Mouse (Mus musculus): ENCODE measurements around the gene Prkca.

Gene Prkca

GRCm38 (mm10) chr11:108343789-108344462 lies at the start of gene Prkca:
Prkca (minus strand) TSS chr11:108343928.
- DNase-seq (ENCODE audit: low read depth, low spot score): peak; percentile 92

DNA sequence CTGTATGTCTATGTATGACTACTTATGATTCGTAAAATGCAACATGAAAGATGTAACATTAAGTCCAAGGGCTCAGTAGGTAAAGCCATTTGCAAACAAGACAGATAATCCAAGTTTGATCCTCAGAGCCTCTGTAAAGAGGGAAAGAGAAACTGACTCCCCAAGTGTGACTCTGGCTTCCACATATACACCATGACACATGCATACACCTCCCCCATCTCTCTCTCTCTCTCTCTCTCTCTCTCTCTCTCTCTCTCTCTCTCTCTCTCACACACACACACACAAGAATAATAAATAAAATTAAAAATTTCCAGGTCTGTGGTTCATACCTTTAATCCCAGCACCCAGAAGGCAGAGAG lies 41.9 kb upstream of the Prkca start:
- no peak for DNase-seq (ENCODE audit: low read depth, low spot score)

DNA sequence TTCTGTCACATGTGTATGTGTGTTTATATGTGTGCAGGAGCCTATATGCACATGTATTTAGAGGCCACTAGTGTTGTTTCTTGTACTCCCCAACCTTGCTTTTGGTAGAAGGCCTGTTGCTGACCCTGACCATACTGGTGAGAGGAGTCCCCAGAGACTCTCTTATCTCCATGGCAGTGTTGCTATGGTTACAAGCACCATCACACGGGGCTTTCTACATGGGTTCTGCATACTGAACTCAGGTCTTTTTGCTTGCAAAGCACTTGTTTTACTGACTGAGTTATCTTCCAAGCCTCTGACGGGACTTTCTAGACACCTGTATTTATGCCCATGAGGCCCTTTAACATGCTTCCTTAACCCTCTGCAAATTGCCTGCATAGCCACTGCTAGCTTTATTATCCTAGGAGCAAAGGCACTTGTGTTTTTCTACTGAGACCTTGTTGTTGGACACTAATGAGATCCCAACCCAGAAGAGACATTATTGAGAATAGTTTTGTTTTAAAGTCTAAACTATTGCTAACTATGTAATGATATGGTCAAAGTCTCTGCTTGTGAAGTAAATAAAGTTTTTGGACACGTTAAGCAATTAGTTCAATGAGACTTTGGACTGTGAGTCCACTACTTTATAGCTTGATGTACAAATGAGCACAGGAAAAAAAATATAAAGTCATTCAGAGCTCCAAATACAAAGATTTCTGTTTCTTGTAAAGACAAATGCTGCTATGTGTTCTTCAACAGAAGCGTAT lies 41.4 kb upstream of the Prkca start:
- DNase-seq (ENCODE audit: low read depth, low spot score): no peak

- DNase-seq (ENCODE audit: low read depth, low spot score): no peak
Observed at GRCm38 (mm10) chr11:108382664-108383063, 38.9 kb upstream of the Prkca start.

GRCm38 (mm10) chr11:108378363-108378751 lies 34.6 kb upstream of the Prkca start:
- no peak for DNase-seq (ENCODE audit: low read depth, low spot score)

DNA sequence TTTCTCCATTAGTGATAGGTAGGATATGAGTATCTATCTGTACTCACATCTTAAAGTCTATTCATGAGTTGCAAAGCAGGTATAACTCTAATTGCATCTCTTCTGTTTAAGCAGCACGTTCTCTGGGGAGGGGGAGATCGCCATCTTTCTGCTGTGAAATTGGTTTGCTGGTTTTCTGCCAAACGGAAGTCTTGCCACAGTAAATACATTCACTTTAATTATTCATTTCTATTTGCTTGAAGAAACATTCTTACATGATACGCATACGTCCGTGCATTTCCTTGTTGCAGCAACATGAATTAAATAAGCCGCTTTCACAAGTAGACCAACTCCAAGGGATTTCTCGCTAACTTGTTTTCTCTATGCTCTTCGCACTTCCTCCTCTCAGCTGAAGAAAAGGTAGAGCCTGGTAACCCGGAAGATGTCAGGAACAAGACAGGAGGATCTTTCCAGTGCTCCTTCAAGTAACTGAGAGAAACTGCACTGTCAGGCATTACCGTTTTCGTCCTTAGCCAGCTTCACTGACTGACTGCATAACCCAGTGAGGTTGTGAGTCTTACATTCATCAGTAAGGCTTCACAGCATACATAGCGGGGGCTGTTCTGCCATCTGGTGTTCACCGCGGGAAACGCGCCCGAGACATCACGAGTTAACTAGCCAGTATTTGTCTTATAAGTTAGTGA lies 34.1 kb upstream of the Prkca start:
- peak; percentile 57 for DNase-seq (ENCODE audit: low read depth, low spot score)

DNA sequence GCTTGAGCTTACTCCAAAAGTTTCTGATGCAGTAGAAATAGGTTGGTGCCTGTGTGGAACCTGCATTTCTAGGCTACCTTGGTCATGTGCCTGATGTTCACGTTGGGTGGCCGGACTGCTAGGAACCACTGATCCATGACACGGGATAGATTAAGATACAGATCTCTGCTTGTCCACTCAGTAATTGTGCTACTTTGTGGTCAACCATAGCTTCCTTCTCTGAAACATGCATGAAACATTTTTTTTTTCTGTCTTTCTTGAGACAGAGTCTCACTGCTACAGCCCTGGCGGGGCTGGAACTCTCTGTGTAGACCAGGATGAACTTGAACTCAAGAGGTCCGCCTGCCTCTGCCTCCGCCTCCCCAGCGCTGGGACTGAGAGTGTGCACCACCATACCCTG lies 33.1 kb upstream of the Prkca start:
- no peak for DNase-seq (ENCODE audit: low read depth, low spot score)

DNA sequence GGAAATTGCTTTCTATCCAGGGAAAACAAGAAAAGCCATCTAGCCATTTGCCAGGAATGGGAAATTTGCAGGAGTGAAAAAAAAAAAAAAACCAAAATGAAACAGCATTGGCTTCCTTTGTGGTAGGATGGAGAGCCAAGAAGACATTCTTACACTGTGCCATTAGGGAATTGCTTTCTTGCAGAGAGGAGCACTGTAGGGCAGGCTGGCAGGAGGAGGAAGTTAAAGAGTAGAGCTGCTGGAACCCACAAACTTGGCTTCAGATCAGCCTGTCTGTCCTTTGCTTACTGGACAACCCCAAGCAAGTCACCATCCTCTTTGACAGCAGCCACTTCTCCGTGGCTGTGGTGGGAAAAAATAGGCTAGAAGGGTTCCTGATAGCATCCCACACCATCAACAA lies 23.3 kb upstream of the Prkca start:
- DNase-seq (ENCODE audit: low read depth, low spot score): no peak

- no peak for DNase-seq (ENCODE audit: low read depth, low spot score)
Observed at GRCm38 (mm10) chr11:108365600-108365999, 21.9 kb upstream of the Prkca start.

DNA sequence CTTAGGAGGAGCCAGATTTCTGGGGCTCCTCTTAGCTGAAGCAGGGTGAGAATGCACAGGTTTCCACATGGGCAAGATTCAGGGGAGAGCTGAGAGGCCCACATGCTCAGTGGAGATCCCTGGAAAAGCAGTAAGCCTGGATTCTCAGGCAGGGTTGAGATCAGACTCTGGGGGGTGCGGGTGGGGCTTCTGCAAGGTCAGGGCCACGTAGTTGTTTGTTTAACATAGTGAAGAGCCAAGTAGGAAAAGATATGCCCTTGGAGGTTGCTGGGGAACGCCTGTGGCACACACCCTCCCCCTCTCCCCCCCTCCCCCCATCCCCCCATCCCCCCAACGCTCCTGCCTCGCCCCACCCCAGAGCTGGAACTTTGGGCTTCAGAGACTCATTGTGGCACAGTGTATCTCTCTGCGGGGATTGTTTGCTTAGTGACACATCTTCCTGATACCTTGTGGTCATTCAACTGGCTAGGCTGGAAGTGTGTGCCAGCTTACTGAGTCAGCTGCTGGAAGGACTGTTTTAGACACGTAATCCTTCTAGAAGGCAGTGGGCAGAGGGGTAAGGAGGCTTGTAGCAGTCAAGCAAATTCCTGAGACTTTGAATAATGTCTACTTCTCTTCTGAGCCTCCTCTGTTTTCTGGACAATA lies 21.3 kb upstream of the Prkca start:
- DNase-seq (ENCODE audit: low read depth, low spot score): no peak

- DNase-seq (ENCODE audit: low read depth, low spot score): no peak
Observed at GRCm38 (mm10) chr11:108363991-108364390, 20.3 kb upstream of the Prkca start.

DNA sequence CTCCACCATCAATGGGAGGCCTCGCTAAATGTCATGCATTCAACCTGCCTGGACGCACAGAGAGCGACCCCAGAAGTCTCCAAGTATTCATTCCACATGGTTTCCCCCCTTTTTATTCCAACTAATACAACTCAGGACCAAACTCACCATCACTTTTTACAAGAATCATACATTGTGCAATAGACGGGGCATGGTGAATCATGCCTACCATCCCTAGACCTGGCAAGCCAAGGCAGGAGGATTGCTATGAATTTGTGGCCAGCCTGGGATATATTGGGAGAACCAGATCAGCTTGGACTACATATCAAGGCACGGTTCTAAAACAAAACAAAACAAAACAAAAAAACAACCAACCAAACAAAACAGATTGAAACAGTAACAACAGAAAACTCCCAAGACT lies 19.2 kb upstream of the Prkca start:
- no peak for DNase-seq (ENCODE audit: low read depth, low spot score)

DNA sequence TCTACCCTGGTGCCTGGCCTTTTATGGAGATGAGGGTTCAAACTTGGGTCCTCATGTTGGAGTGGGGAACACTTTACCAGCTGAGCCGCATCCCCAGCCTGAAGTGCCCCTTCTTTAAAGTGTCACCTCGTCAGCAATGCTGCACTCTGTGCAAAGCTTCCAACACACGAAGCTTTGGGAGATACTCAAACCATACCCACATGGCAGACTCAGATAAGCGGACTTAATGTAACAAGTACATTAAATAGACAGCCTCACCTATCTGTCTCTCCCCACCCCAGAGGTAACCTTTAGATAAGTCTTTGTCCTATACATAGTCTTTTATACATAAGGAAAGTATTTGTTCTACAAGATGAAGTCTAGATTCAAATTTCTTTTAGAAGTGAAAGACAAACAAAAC lies 17.3 kb upstream of the Prkca start:
- DNase-seq (ENCODE audit: low read depth, low spot score): no peak

GRCm38 (mm10) chr11:108358911-108359310 lies 15.2 kb upstream of the Prkca start:
- DNase-seq (ENCODE audit: low read depth, low spot score): no peak

DNA sequence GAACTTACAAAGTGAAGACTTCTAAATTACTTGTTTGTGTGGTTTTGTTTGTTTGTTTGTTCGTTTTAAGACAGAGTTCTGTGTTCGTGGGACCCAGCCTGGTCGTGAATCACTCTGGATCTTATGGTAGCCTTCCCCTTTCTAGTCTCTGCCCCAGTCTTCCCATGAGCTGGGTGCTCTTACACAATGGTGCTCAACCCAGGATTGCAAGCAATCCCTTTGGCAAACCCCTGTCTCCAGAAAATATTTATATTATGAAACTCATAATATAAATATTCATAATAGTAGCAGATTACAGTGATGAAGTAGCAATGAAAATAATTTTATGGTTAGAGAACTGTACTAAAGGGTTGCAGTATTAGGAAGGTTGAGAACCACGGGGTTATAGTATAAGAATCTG lies 12.3 kb upstream of the Prkca start:
- no peak for DNase-seq (ENCODE audit: low read depth, low spot score)

- DNase-seq (ENCODE audit: low read depth, low spot score): no peak
Observed at GRCm38 (mm10) chr11:108352842-108353388, 9.2 kb upstream of the Prkca start.

GRCm38 (mm10) chr11:108350799-108351198 lies 7.1 kb upstream of the Prkca start:
- no peak for DNase-seq (ENCODE audit: low read depth, low spot score)

DNA sequence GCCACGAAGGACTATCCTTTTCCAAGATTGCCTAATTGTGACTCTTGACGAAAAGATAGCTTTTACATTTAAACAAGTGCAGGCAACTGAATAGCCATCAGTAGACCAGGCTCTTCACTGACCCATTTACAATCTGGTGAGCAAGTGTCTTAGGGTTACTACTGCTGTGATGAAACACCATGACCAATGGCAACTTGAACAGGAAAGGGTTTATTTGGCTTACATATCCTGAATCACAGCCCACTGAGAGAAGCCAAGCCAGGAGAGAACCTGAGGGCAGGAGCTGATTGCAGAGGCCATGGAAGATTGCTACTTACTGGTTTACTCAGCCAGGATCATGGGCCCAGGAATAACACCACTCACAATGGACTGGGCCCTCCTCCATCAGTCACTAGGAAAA lies 1.6 kb upstream of the Prkca start:
- DNase-seq (ENCODE audit: low read depth, low spot score): no peak

GRCm38 (mm10) chr11:108344759-108345158 lies 1.0 kb upstream of the Prkca start:
- no peak for DNase-seq (ENCODE audit: low read depth, low spot score)

DNA sequence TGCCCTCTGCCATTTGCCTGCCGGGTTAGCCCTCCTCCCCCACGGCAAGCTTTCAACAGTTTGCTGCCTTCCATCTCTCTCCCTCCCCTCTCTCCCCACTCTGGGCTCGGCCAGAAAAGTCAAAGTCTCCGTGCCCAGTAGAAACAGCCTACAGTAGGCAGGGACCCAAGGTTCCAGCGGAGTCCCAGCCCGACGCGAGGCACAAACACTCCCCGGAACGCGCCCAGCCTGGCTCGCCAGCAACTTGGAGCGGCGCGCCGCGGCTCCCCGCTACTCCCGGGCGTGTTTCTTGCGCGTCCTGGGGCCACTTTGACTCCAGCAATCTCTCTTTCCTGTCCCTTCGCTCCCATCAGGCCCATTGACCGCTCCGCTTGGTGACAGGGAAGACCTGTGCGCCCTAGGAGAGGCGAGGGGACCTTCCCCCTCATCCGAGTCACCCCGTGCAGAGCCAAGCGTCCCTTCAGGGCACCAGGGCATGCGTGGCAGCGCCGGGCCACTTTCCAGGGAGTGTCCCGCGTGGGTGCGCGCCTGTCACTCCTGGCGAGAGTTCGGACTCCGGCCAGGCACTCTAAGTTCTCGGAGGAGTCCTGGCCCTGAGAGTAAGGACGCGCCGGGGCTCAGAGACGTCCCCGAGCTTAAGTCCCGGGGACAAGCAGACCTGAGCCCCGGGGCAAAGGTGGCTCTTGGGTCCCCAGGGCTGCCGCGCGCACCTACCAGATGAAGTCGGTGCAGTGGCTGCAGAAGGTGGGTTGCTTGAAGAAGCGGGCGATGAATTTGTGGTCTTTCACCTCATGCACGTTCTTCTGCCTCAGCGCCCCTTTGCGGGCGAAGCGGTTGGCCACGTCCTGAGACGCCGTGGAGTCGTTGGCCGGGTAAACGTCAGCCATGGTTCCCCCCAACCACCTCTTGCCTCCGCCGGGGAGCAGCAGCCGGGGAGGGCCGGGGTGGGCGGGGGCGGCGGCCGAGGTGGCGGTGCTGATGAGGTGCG lies 653 bp downstream of the Prkca start, which contains the start of gene Apoh:
TSS of gene Apoh (plus strand) at position 574 of the 988 bp plus-strand sequence.
- DNase-seq (ENCODE audit: low read depth, low spot score): peak; percentile 13

GRCm38 (mm10) chr11:108341783-108342182 lies 1.9 kb downstream of the Prkca start:
- DNase-seq (ENCODE audit: low read depth, low spot score): no peak
